Mouse (Mus musculus): Measurements from ENCODE around the gene Platr17. TPM values are rescaled to one million over a fixed set of nuclear protein-coding genes. Genes with fewer than 3 reads are reported as not detected.
"Not testable (repeated sequence)": the region's sequence is repeated elsewhere in the genome, so short reads cannot be mapped to it uniquely, and the experiment has no call there.

Gene Platr17
- polyA plus RNA-seq (2016; fragmentation: Nextera tagmentation; extraction: Ambion mirVana) = 0.20 and 0.38 TPM in 2 replicates

DNA sequence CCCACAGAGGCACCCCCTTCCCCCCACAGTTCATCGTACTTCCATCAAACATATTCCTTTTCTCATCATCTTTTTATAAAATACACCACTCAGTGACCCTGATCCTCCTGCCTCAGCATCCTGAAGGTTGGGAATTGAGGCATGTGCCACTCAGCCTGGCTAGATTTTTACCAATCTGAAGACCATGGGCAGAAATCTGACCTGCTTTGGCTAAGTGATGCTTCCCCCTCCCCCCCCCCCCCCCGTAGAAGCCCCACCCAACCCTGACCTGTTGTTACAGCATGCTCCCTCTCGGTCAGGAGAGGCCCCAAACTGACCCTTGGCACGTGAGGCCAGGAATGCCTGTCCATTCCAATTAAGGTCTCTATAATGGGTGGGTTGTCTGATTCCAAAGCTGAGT lies at the start of gene Platr17:
Platr17 (plus strand) TSS at position 301 of the 400 bp plus-strand sequence.
- H3K27me3 ChIP-seq (ENCODE audit: low read depth, poor library complexity, severe bottlenecking); H3K27ac ChIP-seq; H3K36me3 ChIP-seq; H3K4me3 ChIP-seq; H3K9me3 ChIP-seq (replicated peaks); DNase-seq (ENCODE audit: low spot score): not testable (repeated sequence)
- 35% methylated on average over 3 of the region's 4 CpGs for WGBS
- H3K4me1 ChIP-seq = peaks cover 15% of the 10 kb centered on the region

- no peak overlapping the region for H3K27ac ChIP-seq
- no peaks in the 10 kb centered on the region for H3K27me3 ChIP-seq (ENCODE audit: low read depth, poor library complexity, severe bottlenecking)
- H3K4me1 ChIP-seq = no peaks in the 10 kb centered on the region
- no peaks in the 10 kb centered on the region for H3K9me3 ChIP-seq (replicated peaks)
- no peak for DNase-seq (ENCODE audit: low spot score)
- H3K4me3 ChIP-seq = no peak overlapping the region
- 82% methylated on average over 4 of the region's 4 CpGs for WGBS
- no peaks in the 10 kb centered on the region for H3K36me3 ChIP-seq
These were observed 47.1 kb upstream of the Platr17 start for GRCm38 (mm10) chr17:33857816-33858215.

DNA sequence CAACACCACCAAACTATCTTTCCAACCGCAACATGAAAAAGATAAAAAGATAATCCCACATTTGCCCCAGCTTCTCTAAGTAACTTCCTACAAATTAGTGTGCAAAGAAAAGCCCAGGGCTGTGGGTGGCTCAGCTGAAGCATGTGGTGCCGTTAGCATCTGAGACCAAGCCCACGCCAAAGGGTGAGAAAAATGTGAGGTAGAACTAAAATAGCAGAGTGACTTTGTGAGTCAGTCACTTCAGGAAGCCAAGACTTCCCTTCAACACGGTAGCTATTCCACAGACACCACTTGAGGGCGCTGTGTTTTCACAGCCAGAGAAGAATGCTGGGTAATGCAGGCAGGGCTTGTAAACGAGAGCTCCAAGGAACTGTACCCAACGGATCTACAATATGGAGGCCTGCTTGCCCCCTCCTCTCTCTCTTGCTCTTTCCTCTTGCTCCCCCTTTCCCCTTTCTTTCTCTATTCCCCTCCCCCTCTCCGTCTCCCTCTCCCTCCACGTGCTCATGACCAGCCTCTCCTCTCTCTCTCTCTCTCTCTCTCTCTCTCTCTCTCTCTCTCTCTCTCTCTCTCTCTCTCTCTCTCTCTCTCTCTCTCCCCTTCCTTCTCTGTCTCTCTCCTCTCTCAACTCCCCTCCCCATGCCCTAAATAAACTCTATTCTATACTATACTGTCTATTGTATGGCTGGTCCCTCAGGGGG lies 39.5 kb upstream of the Platr17 start:
- 0 out of 2 replicates have a peak, but pooled peaks cover 3% of the 10 kb centered on the region for H3K4me1 ChIP-seq
- WGBS = 44% methylated on average over 9 of the region's 9 CpGs
- no peak overlapping the region for H3K4me3 ChIP-seq
- no peak overlapping the region for H3K27ac ChIP-seq
- no peaks in the 10 kb centered on the region for H3K27me3 ChIP-seq (ENCODE audit: low read depth, poor library complexity, severe bottlenecking)
- no peaks in the 10 kb centered on the region for H3K36me3 ChIP-seq
- DNase-seq (ENCODE audit: low spot score) = no peak
- no peaks in the 10 kb centered on the region for H3K9me3 ChIP-seq (replicated peaks)

GRCm38 (mm10) chr17:33873537-33873936 lies 31.4 kb upstream of the Platr17 start, which contains the start of gene Gm7029:
Gm7029 (plus strand) TSS chr17:33873837.
- WGBS = 87% methylated on average over 6 of the region's 12 CpGs
- not testable (repeated sequence) for DNase-seq (ENCODE audit: low spot score); H3K27me3 ChIP-seq (ENCODE audit: low read depth, poor library complexity, severe bottlenecking); H3K9me3 ChIP-seq (replicated peaks); H3K4me3 ChIP-seq; H3K4me1 ChIP-seq; H3K27ac ChIP-seq
- peaks cover 41% of the 10 kb centered on the region for H3K36me3 ChIP-seq

GRCm38 (mm10) chr17:33874411-33874810 lies 30.5 kb upstream of the Platr17 start:
- Histone ChIP-seq H3K36me3 (peaks cover 50% of the 10 kb centered on the region), H3K4me1 (no peaks in the 10 kb centered on the region), H3K27me3 (ENCODE audit: low read depth, poor library complexity, severe bottlenecking) (no peaks in the 10 kb centered on the region), H3K4me3 (no peak overlapping the region), H3K9me3 (replicated peaks) (no peaks in the 10 kb centered on the region), H3K27ac (no peak overlapping the region)
- no peak for DNase-seq (ENCODE audit: low spot score)
- WGBS = 85% methylated on average over 11 of the region's 11 CpGs

GRCm38 (mm10) chr17:33875797-33876196 lies 29.1 kb upstream of the Platr17 start:
- WGBS = 80% methylated on average over 5 of the region's 5 CpGs
- H3K27ac ChIP-seq; DNase-seq (ENCODE audit: low spot score); H3K4me3 ChIP-seq; H3K27me3 ChIP-seq (ENCODE audit: low read depth, poor library complexity, severe bottlenecking); H3K4me1 ChIP-seq; H3K9me3 ChIP-seq (replicated peaks): not testable (repeated sequence)
- peaks cover 61% of the 10 kb centered on the region for H3K36me3 ChIP-seq

DNA sequence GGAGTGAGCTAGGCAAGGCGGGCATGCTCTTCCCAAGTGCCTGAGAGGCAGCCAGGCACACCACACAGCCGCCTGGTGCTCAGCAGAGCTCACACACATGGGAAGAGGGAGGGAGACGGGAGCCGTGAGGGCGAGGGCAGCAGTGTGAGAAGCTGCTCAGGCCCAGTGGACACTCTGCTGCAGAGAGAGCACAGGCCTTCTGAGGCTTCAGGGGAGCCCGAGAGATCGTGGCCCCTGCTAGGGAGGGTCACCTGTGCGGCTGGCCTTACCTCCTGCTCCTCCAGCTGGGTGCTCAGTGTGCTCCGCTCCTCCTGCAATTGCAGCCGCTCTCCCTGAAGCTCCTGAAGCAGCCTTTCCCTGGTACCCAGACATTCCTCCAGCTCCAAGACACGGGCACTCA lies 20.6 kb upstream of the Platr17 start:
- Histone ChIP-seq H3K36me3 (peaks cover 74% of the 10 kb centered on the region), H3K4me1 (peaks cover 14% of the 10 kb centered on the region)
- H3K27me3 ChIP-seq (ENCODE audit: low read depth, poor library complexity, severe bottlenecking); H3K9me3 ChIP-seq (replicated peaks); H3K4me3 ChIP-seq; H3K27ac ChIP-seq; DNase-seq (ENCODE audit: low spot score): not testable (repeated sequence)
- WGBS = 94% methylated on average over 10 of the region's 11 CpGs

DNA sequence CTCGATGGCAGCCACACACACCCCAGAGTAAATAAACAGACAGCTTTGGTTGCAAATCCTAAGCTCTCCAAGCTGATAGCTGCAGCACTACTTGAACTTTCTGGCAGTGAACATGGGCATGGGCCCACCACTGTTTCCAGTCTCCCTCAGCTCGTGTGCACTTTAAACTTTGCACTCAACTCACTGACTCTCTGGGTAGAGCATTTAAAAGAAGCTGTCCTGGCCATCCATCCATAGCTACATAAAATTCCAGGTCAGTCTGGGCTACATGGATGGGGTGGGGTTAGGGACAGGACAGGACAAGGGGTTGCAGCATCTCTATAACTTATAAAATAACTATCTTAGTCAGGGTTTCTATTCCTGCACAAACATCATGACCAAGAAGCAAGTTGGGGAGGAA lies 17.1 kb upstream of the Platr17 start:
- not testable (repeated sequence) for H3K4me3 ChIP-seq; H3K27me3 ChIP-seq (ENCODE audit: low read depth, poor library complexity, severe bottlenecking); H3K27ac ChIP-seq; DNase-seq (ENCODE audit: low spot score); H3K9me3 ChIP-seq (replicated peaks)
- peaks cover 41% of the 10 kb centered on the region for H3K36me3 ChIP-seq
- WGBS = 61% methylated on average over 2 of the region's 2 CpGs
- peaks cover 15% of the 10 kb centered on the region for H3K4me1 ChIP-seq

DNA sequence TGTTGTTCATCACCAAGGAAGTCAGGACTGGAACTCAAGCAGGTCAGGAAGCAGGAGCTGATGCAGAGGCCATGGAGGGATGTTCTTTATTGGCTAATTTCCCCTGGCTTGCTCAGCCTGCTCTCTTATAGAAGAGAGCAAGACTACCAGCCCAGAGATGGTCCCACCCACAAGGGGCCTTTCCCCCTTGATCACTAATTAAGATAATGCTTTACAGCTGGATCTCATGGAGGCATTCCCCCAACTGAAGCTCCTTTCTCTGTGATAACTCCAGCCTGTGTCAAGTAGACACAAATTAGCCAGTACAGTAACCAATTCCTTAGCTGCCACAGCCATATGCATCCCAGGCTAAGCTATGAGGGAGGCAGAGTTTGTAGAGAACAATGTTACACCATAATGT lies 16.7 kb upstream of the Platr17 start:
- H3K27me3 ChIP-seq (ENCODE audit: low read depth, poor library complexity, severe bottlenecking); DNase-seq (ENCODE audit: low spot score); H3K27ac ChIP-seq; H3K9me3 ChIP-seq (replicated peaks); H3K4me3 ChIP-seq: not testable (repeated sequence)
- Histone ChIP-seq H3K36me3 (peaks cover 37% of the 10 kb centered on the region), H3K4me1 (peaks cover 15% of the 10 kb centered on the region)

- Histone ChIP-seq H3K4me1 (peaks cover 15% of the 10 kb centered on the region), H3K36me3 (peaks cover 19% of the 10 kb centered on the region), H3K27ac (peak overlapping the region; percentile 91), H3K4me3 (peak overlapping the region; percentile 77)
- H3K9me3 ChIP-seq (replicated peaks); H3K27me3 ChIP-seq (ENCODE audit: low read depth, poor library complexity, severe bottlenecking); DNase-seq (ENCODE audit: low spot score): not testable (repeated sequence)
- WGBS = under 1% methylated on average over 44 of the region's 44 CpGs
These were observed 14.9 kb upstream of the Platr17 start for GRCm38 (mm10) chr17:33889941-33890532.

DNA sequence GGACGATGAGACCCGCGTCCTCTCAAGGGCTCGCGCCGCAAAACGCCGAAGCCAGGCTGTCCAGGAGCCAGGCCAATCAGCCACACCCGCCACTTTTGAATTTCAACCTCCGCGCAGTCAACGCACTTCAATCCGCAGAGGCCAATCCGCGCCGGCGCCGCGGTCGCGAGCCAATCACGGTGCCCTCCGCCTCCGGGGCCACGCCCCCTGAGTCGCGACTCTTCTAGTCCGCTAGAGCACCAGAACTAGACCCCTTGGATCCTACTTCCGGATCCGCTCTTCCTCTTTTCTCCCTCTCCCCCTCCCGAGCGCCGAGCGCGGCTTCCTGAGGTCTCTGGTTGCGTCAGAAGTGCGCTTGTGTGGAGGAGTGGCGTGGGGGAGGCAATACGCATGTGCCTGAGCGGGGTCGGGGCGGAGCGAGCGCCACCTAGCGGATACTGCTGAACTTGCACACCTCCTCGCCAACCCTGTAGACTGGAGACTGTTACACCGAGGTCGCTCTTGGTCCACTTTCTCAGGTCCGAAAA lies 14.3 kb upstream of the Platr17 start, which contains the start of gene Kifc1:
Kifc1 (minus strand) TSS at position 129 of the 527 bp plus-strand sequence.
- H3K4me1 ChIP-seq = peaks cover 15% of the 10 kb centered on the region
- peaks cover 15% of the 10 kb centered on the region for H3K36me3 ChIP-seq
- no peaks in the 10 kb centered on the region for H3K27me3 ChIP-seq (ENCODE audit: low read depth, poor library complexity, severe bottlenecking)
- H3K9me3 ChIP-seq (replicated peaks) = no peaks in the 10 kb centered on the region
- peak within 1 kb of the TSS; percentile 77 for H3K4me3 ChIP-seq
- peak; percentile 99 for DNase-seq (ENCODE audit: low spot score)
- H3K27ac ChIP-seq = peak within 1 kb of the TSS; percentile 91
- under 1% methylated on average over 49 of the region's 49 CpGs for WGBS

- Histone ChIP-seq H3K9me3 (replicated peaks) (no peaks in the 10 kb centered on the region), H3K27ac (no peak overlapping the region), H3K4me1 (peaks cover 15% of the 10 kb centered on the region), H3K4me3 (no peak overlapping the region), H3K36me3 (peaks cover 8% of the 10 kb centered on the region), H3K27me3 (ENCODE audit: low read depth, poor library complexity, severe bottlenecking) (no peaks in the 10 kb centered on the region)
- no peak for DNase-seq (ENCODE audit: low spot score)
- WGBS = 74% methylated on average over 2 of the region's 2 CpGs
These were observed 13.6 kb upstream of the Platr17 start for GRCm38 (mm10) chr17:33891357-33891756.

GRCm38 (mm10) chr17:33891892-33892291 lies 13.0 kb upstream of the Platr17 start:
- not testable (repeated sequence) for H3K4me3 ChIP-seq
- 72% methylated on average over 6 of the region's 6 CpGs for WGBS

More at GRCm38 (mm10) chr17:33891892-33892291, 13.0 kb upstream of the Platr17 start:
- peaks cover 15% of the 10 kb centered on the region for H3K4me1 ChIP-seq
- not testable (repeated sequence) for H3K9me3 ChIP-seq (replicated peaks); DNase-seq (ENCODE audit: low spot score); H3K36me3 ChIP-seq; H3K27ac ChIP-seq; H3K27me3 ChIP-seq (ENCODE audit: low read depth, poor library complexity, severe bottlenecking)
